ENCODE assay signal across 8 mouse cellular contexts in genomic region chr12:36041281-36041589, GRCm38 (mm10). TPM values are rescaled to one million over a fixed set of nuclear protein-coding genes. Genes with fewer than 3 reads are reported as not detected.
A peak's percentile ranks its signal among the peaks of the same experiment; 100 is the strongest.
DNase-seq lines count a peak whose midpoint lies in the region; ATAC-seq lines count a peak whose summit lies in the region.

No protein-coding gene starts in this region.

- DNase-seq in heart, adult 8-10 months (ENCODE audit: low spot score), result no peak
- peak; percentile 25 for DNase-seq in MEL-GATA-1-ER (ENCODE audit: extremely low read depth, low read depth)
- DNase-seq in hindbrain, embryonic 11.5 days (ENCODE audit: low spot score), result no peak
- DNase-seq in midbrain, embryonic 11.5 days (ENCODE audit: low spot score, missing footprints), result no peak
- DNase-seq in adrenal gland, postnatal 25 days, result no peak
- DNase-seq in cerebellum, postnatal 14 days, result no peak
- DNase-seq in ovary, postnatal 10 days (ENCODE audit: low spot score), result no peak

- WGBS in heart, embryonic 14.5 days, result 30% methylated on average over 4 of the region's 4 CpGs
- 45% methylated on average over 4 of the region's 4 CpGs for WGBS in hindbrain, embryonic 11.5 days
- WGBS in midbrain, embryonic 11.5 days, result 55% methylated on average over 4 of the region's 4 CpGs

- peak overlapping the region; percentile 93 for H3K4me2 ChIP-seq in heart, embryonic 14.5 days (ENCODE audit: low read length)
- peak overlapping the region; percentile 43 for H3K4me2 ChIP-seq in hindbrain, embryonic 11.5 days (replicated peaks; ENCODE audit: low read depth, low read length)
- peak overlapping the region; percentile 58 for H3K4me2 ChIP-seq in midbrain, embryonic 11.5 days

- H3K27me3 ChIP-seq in heart, embryonic 14.5 days (ENCODE audit: control insufficient read depth, insufficient read depth, low read length), result no peaks in the 10 kb centered on the region
- H3K27me3 ChIP-seq in hindbrain, embryonic 11.5 days (ENCODE audit: control insufficient read depth, insufficient read depth, low read length), result no peaks in the 10 kb centered on the region
- no peaks in the 10 kb centered on the region for H3K27me3 ChIP-seq in midbrain, embryonic 11.5 days (ENCODE audit: control insufficient read depth, insufficient read depth, low read length)

- ATAC-seq in heart, embryonic 14.5 days (ENCODE audit: insufficient number of reproducible peaks, insufficient read depth, low FRiP score, low read depth), result no peak
- no peak for ATAC-seq in hindbrain, embryonic 11.5 days (ENCODE audit: low FRiP score)
- ATAC-seq in midbrain, embryonic 11.5 days (ENCODE audit: low FRiP score), result no peak

- peak overlapping the region; percentile 89 for H3K9ac ChIP-seq in heart, embryonic 14.5 days (ENCODE audit: low read length)
- peak overlapping the region; percentile 99; the same call in 1 of the 2 replicates for H3K9ac ChIP-seq in hindbrain, embryonic 11.5 days (ENCODE audit: low read depth, low read length)
- H3K9ac ChIP-seq in midbrain, embryonic 11.5 days (ENCODE audit: low read length), result peak overlapping the region; percentile 98

- H3K4me3 ChIP-seq in heart, embryonic 14.5 days (ENCODE audit: control insufficient read depth in 1 of 2, insufficient read depth in 1 of 2, low read depth in 1 of 2, low read length in 2 of 2), result peak overlapping the region; percentile 22 to 96; a peak in 3 of 4 replicates
- peak overlapping the region; percentile 95 for H3K4me3 ChIP-seq in hindbrain, embryonic 11.5 days (ENCODE audit: low read depth, low read length)
- peak overlapping the region; percentile 96 for H3K4me3 ChIP-seq in midbrain, embryonic 11.5 days (ENCODE audit: low read depth, low read length)

- peak overlapping the region; percentile 19 to 51; a peak in 1 of 4 replicates for H3K27ac ChIP-seq in heart, embryonic 14.5 days (replicated peaks in 1 of 2; ENCODE audit: control insufficient read depth in 1 of 2, insufficient read depth in 1 of 2, low read depth in 2 of 2, low read length in 2 of 2)
- H3K27ac ChIP-seq in hindbrain, embryonic 11.5 days (ENCODE audit: low read depth, low read length), result no peak overlapping the region
- H3K27ac ChIP-seq in midbrain, embryonic 11.5 days (ENCODE audit: low read depth, low read length), result no peak overlapping the region

- no peaks in the 10 kb centered on the region for H3K36me3 ChIP-seq in heart, embryonic 14.5 days (ENCODE audit: control insufficient read depth, insufficient read depth, low read length)
- 0 out of 2 replicates have a peak, but pooled peaks cover 2% of the 10 kb centered on the region for H3K36me3 ChIP-seq in hindbrain, embryonic 11.5 days (ENCODE audit: control insufficient read depth, insufficient read depth, low read length)
- no peaks in the 10 kb centered on the region for H3K36me3 ChIP-seq in midbrain, embryonic 11.5 days (ENCODE audit: control insufficient read depth, insufficient read depth, low read length)

- H3K9me3 ChIP-seq in heart, embryonic 14.5 days (ENCODE audit: control insufficient read depth, low read length), result no peaks in the 10 kb centered on the region
- no peaks in the 10 kb centered on the region for H3K9me3 ChIP-seq in hindbrain, embryonic 11.5 days (ENCODE audit: control insufficient read depth, low read length)
- H3K9me3 ChIP-seq in midbrain, embryonic 11.5 days (ENCODE audit: control insufficient read depth, low read length), result no peaks in the 10 kb centered on the region

- peaks cover 6 to 17% of the 10 kb centered on the region in 2 experiments for H3K4me1 ChIP-seq in heart, embryonic 14.5 days (ENCODE audit: control insufficient read depth in 2 of 2, insufficient read depth in 2 of 2, low read length in 2 of 2)
- peaks cover 2% of the 10 kb centered on the region; the same call in 1 of the 2 replicates for H3K4me1 ChIP-seq in hindbrain, embryonic 11.5 days (replicated peaks; ENCODE audit: control insufficient read depth, insufficient read depth, low read length)
- H3K4me1 ChIP-seq in midbrain, embryonic 11.5 days (ENCODE audit: control insufficient read depth, insufficient read depth, low read length), result peaks cover 7% of the 10 kb centered on the region

RNA-seq across cellular contexts. Expression of gene Tspan13, which starts 1.1 kb away (rescaled TPM):
- 62.6 and 66.8 TPM in 2 replicates for polyA plus RNA-seq in heart, embryonic 14.5 days (2014; fragmentation: Nextera tagmentation; extraction: Ambion mirVana)
- 10 to 100 TPM; 34.4 to 50.7 (median 42.6) TPM for total RNA-seq in heart, adult 8-10 months (2022)
- polyA plus RNA-seq in hindbrain, embryonic 11.5 days (2014; fragmentation: Nextera tagmentation; extraction: Ambion mirVana), result 207 and 229 TPM in 2 replicates
- polyA plus RNA-seq in midbrain, embryonic 11.5 days (2014; fragmentation: Nextera tagmentation; extraction: Ambion mirVana), result 182 and 213 TPM in 2 replicates
- total RNA-seq in adrenal gland, postnatal 25 days (2021), result 8.8 and 11.7 TPM in 2 replicates

RNA-seq across cellular contexts. Expression of gene Agr2, which starts 48.5 kb away (rescaled TPM):
- 0.27 and 0.62 TPM in 2 replicates for polyA plus RNA-seq in heart, embryonic 14.5 days (2014; fragmentation: Nextera tagmentation; extraction: Ambion mirVana)
- total RNA-seq in heart, adult 8-10 months (2022), result under 1 TPM in 1 of 4 experiments, not detected in 3; 0.60 TPM
- not detected in 2 replicates for polyA plus RNA-seq in hindbrain, embryonic 11.5 days (2014; fragmentation: Nextera tagmentation; extraction: Ambion mirVana)
- polyA plus RNA-seq in midbrain, embryonic 11.5 days (2014; fragmentation: Nextera tagmentation; extraction: Ambion mirVana), result not detected in 2 replicates
- total RNA-seq in adrenal gland, postnatal 25 days (2021), result not detected in 2 replicates

Comparison
In these comparisons a context has a peak if more than half of its experiments do, and no peak if none do; other contexts are left out.
1. H3K27ac ChIP-seq: peak in heart, embryonic 14.5 days (2 of 2); none in hindbrain, embryonic 11.5 days (single experiment) and midbrain, embryonic 11.5 days (single experiment).
2. H3K4me2 ChIP-seq: peak in every context shown above with its lines; median percentile 93 in heart, embryonic 14.5 days; 58 in midbrain, embryonic 11.5 days; 43 in hindbrain, embryonic 11.5 days.
3. Peak in every context shown above with its lines, with median percentiles within 50 percentile points of each other: H3K4me3 ChIP-seq and H3K9ac ChIP-seq.